Mouse (Mus musculus) hindbrain, embryonic 13.5 days (tissue): ENCODE data around the gene Meiob. TPM values are rescaled to one million over a fixed set of nuclear protein-coding genes. Genes with fewer than 3 reads are reported as not detected.

ENCODE experiments used
- ATAC-seq: fragments of 200-750 bp; cut with Nextera tagmentation; 2 replicates; pipeline ENCODE4 v1.8.0; 2017; ENCODE audit warnings: moderate TSS enrichment; ENCODE audit not compliant: low FRiP score
- H3K27ac ChIP-seq: fragments of 300-500 bp; sonication (generic); 2 replicates; pipeline ENCODE4 v1.5.1; 2015; ENCODE audit warnings: inconsistent platforms, mild to moderate bottlenecking, moderate library complexity
- H3K27me3 ChIP-seq: fragments of 300-500 bp; sonication (generic); 2 replicates; pipeline ENCODE4 v1.6.1; 2015; ENCODE audit warnings: mild to moderate bottlenecking, inconsistent platforms
- H3K36me3 ChIP-seq: fragments of 300-500 bp; sonication (generic); 2 replicates; pipeline ENCODE4 v1.6.1; 2015; ENCODE audit warnings: mild to moderate bottlenecking, inconsistent platforms
- H3K4me1 ChIP-seq: fragments of 300-500 bp; sonication (generic); replicated peaks from 2 replicates; pipeline ENCODE4 v1.6.1; 2015; ENCODE audit warnings: inconsistent platforms
- H3K4me2 ChIP-seq: fragments of 300-500 bp; sonication (generic); 2 replicates; pipeline ENCODE4 v1.6.1; 2015; ENCODE audit warnings: inconsistent platforms, mild to moderate bottlenecking, moderate library complexity
- H3K4me3 ChIP-seq: fragments of 300-500 bp; sonication (generic); 2 replicates; pipeline ENCODE4 v1.5.1; 2015; ENCODE audit warnings: mild to moderate bottlenecking, inconsistent platforms
- H3K9ac ChIP-seq: fragments of 300-500 bp; sonication (generic); 2 replicates; pipeline ENCODE4 v1.6.1; 2015; ENCODE audit warnings: mild to moderate bottlenecking, inconsistent platforms
- H3K9me3 ChIP-seq: fragments of 300-500 bp; sonication (generic); 2 replicates; pipeline ENCODE4 v1.6.1; 2016; ENCODE audit warnings: inconsistent platforms
- WGBS: fragments of 180-500 bp; shearing (Covaris S2); methylation state at CpG from one replicate; pipeline ENCODE4 v1.1.7; 2015; 5-methylcytosine and 5-hydroxymethylcytosine counted together
- polyA plus RNA-seq: library from polyadenylated mRNA; unstranded; fragments of >200 nt; fragmentation: Nextera tagmentation; extraction: Ambion mirVana; gene quantifications from 2 replicates; pipeline ENCODE4 v1.2.1, GENCODE M21; 2015

Meiob gene
- polyA plus RNA-seq, 1 experiment from 2014 or later: not detected

- Histone ChIP-seq H3K9ac (no peak overlapping the region), H3K36me3 (peaks cover 80% of the 10 kb centered on the region), H3K27ac (no peak overlapping the region), H3K4me1 (no peaks in the 10 kb centered on the region), H3K9me3 (no peaks in the 10 kb centered on the region), H3K4me3 (no peak overlapping the region), H3K27me3 (no peaks in the 10 kb centered on the region), H3K4me2 (no peak overlapping the region)
- WGBS: 86% methylated on average over 8 of the region's 8 CpGs
- ATAC-seq: no peak
Measured at GRCm38 (mm10) chr17:24857831-24858470, 53.9 kb downstream of the Meiob start.

- Histone ChIP-seq H3K4me3 (no peak overlapping the region), H3K36me3 (peaks cover 79% of the 10 kb centered on the region), H3K9me3 (no peaks in the 10 kb centered on the region), H3K27ac (no peak overlapping the region), H3K9ac (no peak overlapping the region; the same call in 1 of the 2 replicates), H3K27me3 (no peaks in the 10 kb centered on the region), H3K4me2 (no peak overlapping the region), H3K4me1 (no peaks in the 10 kb centered on the region)
- ATAC-seq: no peak
- WGBS: 85% methylated on average over 6 of the region's 6 CpGs
Measured at GRCm38 (mm10) chr17:24858967-24859366, 54.9 kb downstream of the Meiob start.

GRCm38 (mm10) chr17:24860076-24860475 is 56.0 kb downstream of the Meiob start:
- H3K9me3 ChIP-seq: no peaks in the 10 kb centered on the region
- no peaks in the 10 kb centered on the region for H3K4me1 ChIP-seq
- peaks cover 82% of the 10 kb centered on the region for H3K36me3 ChIP-seq
- no peak overlapping the region for H3K4me3 ChIP-seq
- H3K27me3 ChIP-seq: no peaks in the 10 kb centered on the region
- no peak overlapping the region for H3K9ac ChIP-seq
- no peak overlapping the region for H3K4me2 ChIP-seq
- WGBS: 91% methylated on average over 8 of the region's 8 CpGs
- H3K27ac ChIP-seq: no peak overlapping the region
- ATAC-seq: no peak

- Histone ChIP-seq H3K9me3 (no peaks in the 10 kb centered on the region), H3K4me3 (no peak overlapping the region), H3K27me3 (no peaks in the 10 kb centered on the region), H3K36me3 (peaks cover 78% of the 10 kb centered on the region), H3K9ac (no peak overlapping the region), H3K27ac (no peak overlapping the region), H3K4me2 (no peak overlapping the region), H3K4me1 (no peaks in the 10 kb centered on the region)
- WGBS: 98% methylated on average over 3 of the region's 3 CpGs
- ATAC-seq: no peak
Measured at GRCm38 (mm10) chr17:24861785-24862184, 57.7 kb downstream of the Meiob start.

- 0 out of 2 replicates have a peak, but pooled peaks cover 3% of the 10 kb centered on the region for H3K27me3 ChIP-seq
- peaks cover 51% of the 10 kb centered on the region for H3K36me3 ChIP-seq
- H3K27ac ChIP-seq: no peak within 1 kb of the TSS
- no peak for ATAC-seq
- H3K9ac ChIP-seq: peak within 1 kb of the TSS; percentile 35; the same call in 1 of the 2 replicates
- no peaks in the 10 kb centered on the region for H3K4me1 ChIP-seq
- no peak within 1 kb of the TSS for H3K4me2 ChIP-seq
- WGBS: 87% methylated on average over 8 of the region's 8 CpGs
- no peak within 1 kb of the TSS for H3K4me3 ChIP-seq
- no peaks in the 10 kb centered on the region for H3K9me3 ChIP-seq
Measured at GRCm38 (mm10) chr17:24865776-24866175, 61.7 kb downstream of the Meiob start, which contains the start of gene Igfals. TSS of gene Igfals (plus strand) at chr17:24865997.

GRCm38 (mm10) chr17:24867914-24868313 is 63.8 kb downstream of the Meiob start:
- Histone ChIP-seq H3K4me2 (no peak overlapping the region), H3K9ac (no peak overlapping the region), H3K4me3 (no peak overlapping the region), H3K36me3 (peaks cover 30% of the 10 kb centered on the region), H3K9me3 (no peaks in the 10 kb centered on the region), H3K27me3 (0 out of 2 replicates have a peak, but pooled peaks cover 3% of the 10 kb centered on the region), H3K4me1 (no peaks in the 10 kb centered on the region), H3K27ac (no peak overlapping the region)
- no peak for ATAC-seq
- WGBS: 92% methylated on average over 10 of the region's 10 CpGs

GRCm38 (mm10) chr17:24873695-24874404 is 69.8 kb downstream of the Meiob start:
- no peak overlapping the region for H3K4me3 ChIP-seq
- no peaks in the 10 kb centered on the region for H3K9me3 ChIP-seq
- no peak overlapping the region for H3K27ac ChIP-seq
- H3K36me3 ChIP-seq: no peaks in the 10 kb centered on the region
- H3K27me3 ChIP-seq: 0 out of 2 replicates have a peak, but pooled peaks cover 3% of the 10 kb centered on the region
- no peaks in the 10 kb centered on the region for H3K4me1 ChIP-seq
- ATAC-seq: no peak
- H3K4me2 ChIP-seq: no peak overlapping the region
- H3K9ac ChIP-seq: no peak overlapping the region
- WGBS: 52% methylated on average over 4 of the region's 4 CpGs

GRCm38 (mm10) chr17:24874405-24874745 is 70.3 kb downstream of the Meiob start:
- no peak overlapping the region for H3K9ac ChIP-seq

GRCm38 (mm10) chr17:24874989-24875388 is 70.9 kb downstream of the Meiob start:
- H3K27me3 ChIP-seq: no peaks in the 10 kb centered on the region

More at GRCm38 (mm10) chr17:24874405-24874745, 70.3 kb downstream of the Meiob start:
- H3K9me3 ChIP-seq: no peaks in the 10 kb centered on the region
- no peak overlapping the region for H3K4me2 ChIP-seq
- H3K4me3 ChIP-seq: no peak overlapping the region
- ATAC-seq: no peak
- H3K27me3 ChIP-seq: 0 out of 2 replicates have a peak, but pooled peaks cover 3% of the 10 kb centered on the region
- H3K36me3 ChIP-seq: no peaks in the 10 kb centered on the region
- H3K27ac ChIP-seq: no peak overlapping the region
- WGBS: 42% methylated on average over 1 of the region's 1 CpGs
- no peaks in the 10 kb centered on the region for H3K4me1 ChIP-seq

GRCm38 (mm10) chr17:24877336-24878116 is 73.4 kb downstream of the Meiob start:
- H3K4me2 ChIP-seq: no peak overlapping the region
- no peaks in the 10 kb centered on the region for H3K4me1 ChIP-seq
- no peak overlapping the region for H3K4me3 ChIP-seq
- no peak overlapping the region for H3K27ac ChIP-seq
- no peaks in the 10 kb centered on the region for H3K27me3 ChIP-seq
- WGBS: 73% methylated on average over 10 of the region's 10 CpGs
- ATAC-seq: no peak
- H3K36me3 ChIP-seq: peaks cover 4% of the 10 kb centered on the region
- no peaks in the 10 kb centered on the region for H3K9me3 ChIP-seq
- peak overlapping the region; percentile 43; the same call in 1 of the 2 replicates for H3K9ac ChIP-seq

More at GRCm38 (mm10) chr17:24874989-24875388, 70.9 kb downstream of the Meiob start:
- H3K4me1 ChIP-seq: no peaks in the 10 kb centered on the region
- no peak for ATAC-seq
- H3K36me3 ChIP-seq: no peaks in the 10 kb centered on the region
- H3K9me3 ChIP-seq: no peaks in the 10 kb centered on the region
- no peak overlapping the region for H3K4me2 ChIP-seq
- 85% methylated on average over 8 of the region's 8 CpGs for whole genome bisulfite sequencing
- H3K4me3 ChIP-seq: no peak overlapping the region
- no peak overlapping the region for H3K27ac ChIP-seq
- H3K9ac ChIP-seq: no peak overlapping the region

- WGBS: 37% methylated on average over 5 of the region's 5 CpGs
- H3K4me2 ChIP-seq: no peak overlapping the region
Measured at GRCm38 (mm10) chr17:24878117-24878397, 74.0 kb downstream of the Meiob start.

GRCm38 (mm10) chr17:24878531-24878930 is 74.4 kb downstream of the Meiob start:
- no peak overlapping the region for H3K27ac ChIP-seq
- no peak for ATAC-seq
- H3K36me3 ChIP-seq: peaks cover 14% of the 10 kb centered on the region
- no peaks in the 10 kb centered on the region for H3K9me3 ChIP-seq
- WGBS: 75% methylated on average over 8 of the region's 8 CpGs
- H3K4me2 ChIP-seq: no peak overlapping the region
- no peak overlapping the region for H3K9ac ChIP-seq
- no peaks in the 10 kb centered on the region for H3K27me3 ChIP-seq
- H3K4me1 ChIP-seq: no peaks in the 10 kb centered on the region
- H3K4me3 ChIP-seq: no peak overlapping the region

More at GRCm38 (mm10) chr17:24878117-24878397, 74.0 kb downstream of the Meiob start:
- ATAC-seq: no peak
- H3K4me3 ChIP-seq: no peak overlapping the region
- H3K36me3 ChIP-seq: peaks cover 9% of the 10 kb centered on the region
- H3K27me3 ChIP-seq: no peaks in the 10 kb centered on the region
- H3K27ac ChIP-seq: no peak overlapping the region
- H3K9ac ChIP-seq: no peak overlapping the region
- no peaks in the 10 kb centered on the region for H3K4me1 ChIP-seq
- no peaks in the 10 kb centered on the region for H3K9me3 ChIP-seq
